7 mouse cellular contexts compared by ENCODE assay signal in the genomic region with DNA sequence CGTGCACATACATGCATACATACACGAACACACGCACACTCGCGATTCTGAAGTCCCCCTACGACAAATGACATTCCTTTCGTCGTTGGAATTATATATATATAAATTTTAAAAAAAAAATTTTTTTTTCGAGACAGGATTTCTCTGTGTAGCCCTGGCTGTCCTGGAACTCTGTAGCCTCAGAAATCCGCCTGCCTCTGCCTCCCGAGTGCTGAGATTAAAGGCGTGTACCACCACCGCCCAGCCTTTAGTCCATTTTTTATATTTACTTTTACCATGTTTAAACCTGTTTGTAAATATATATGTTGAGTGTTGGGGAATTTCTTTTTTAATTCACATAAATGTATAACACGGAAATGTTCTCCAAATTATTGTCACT. TPM values are rescaled to one million over a fixed set of nuclear protein-coding genes. Genes with fewer than 3 reads are reported as not detected.
A peak's percentile ranks its signal among the peaks of the same experiment; 100 is the strongest.
DNase-seq lines count a peak whose midpoint lies in the region; ATAC-seq and TF ChIP-seq lines count a peak whose summit lies in the region.

No protein-coding gene starts in this region.

- H3K9ac ChIP-seq in lung, embryonic 14.5 days, result peak overlapping the region; percentile 85
- H3K9ac ChIP-seq in limb, embryonic 11.5 days (ENCODE audit: low read length), result peak overlapping the region; percentile 55; the same call in 1 of the 2 replicates

- peaks cover 17% of the 10 kb centered on the region for H3K36me3 ChIP-seq in lung, embryonic 14.5 days (ENCODE audit: insufficient read depth)
- H3K36me3 ChIP-seq in limb, embryonic 11.5 days (ENCODE audit: control insufficient read depth, insufficient read depth, low read length), result peaks cover 2% of the 10 kb centered on the region; the same call in 1 of the 2 replicates

- no peak; the same call in 1 of the 2 replicates for ATAC-seq in lung, embryonic 14.5 days (ENCODE audit: insufficient read depth)
- ATAC-seq in limb, embryonic 11.5 days (ENCODE audit: insufficient number of reproducible peaks, low FRiP score, low TSS enrichment, low read depth), result peak; percentile 32; the same call in 1 of the 2 replicates

- H3K4me2 ChIP-seq in lung, embryonic 14.5 days, result peak overlapping the region; percentile 87
- H3K4me2 ChIP-seq in limb, embryonic 11.5 days (ENCODE audit: low read depth, severe bottlenecking), result peak overlapping the region; percentile 73

- 16% methylated on average over 14 of the region's 14 CpGs for WGBS in lung, embryonic 14.5 days
- 20% methylated on average over 14 of the region's 14 CpGs for WGBS in limb, embryonic 11.5 days
- WGBS in olfactory bulb, adult 2 months, result 14% methylated on average over 14 of the region's 14 CpGs

- no peak for TF ChIP-seq CTCF in lung, embryonic 14.5 days (IDR thresholded peaks at IDR 0.05; ENCODE audit: low read depth)
- TF ChIP-seq CTCF in embryonic fibroblast, embryonic 13.5 days (IDR thresholded peaks at IDR 0.05; ENCODE audit: borderline replicate concordance, insufficient read depth, low read length), result no peak
- TF ChIP-seq CTCF in olfactory bulb, adult 2 months (IDR thresholded peaks at IDR 0.05; ENCODE audit: insufficient read depth, low read depth, low read length), result no peak

- no peak overlapping the region for H3K27ac ChIP-seq in lung, embryonic 14.5 days (ENCODE audit: low read depth)
- no peak overlapping the region for H3K27ac ChIP-seq in embryonic fibroblast, embryonic 13.5 days (ENCODE audit: insufficient read depth, low read length)
- no peak overlapping the region for H3K27ac ChIP-seq in limb, embryonic 11.5 days (replicated peaks; ENCODE audit: low read depth, low read length)
- H3K27ac ChIP-seq in olfactory bulb, adult 2 months (ENCODE audit: insufficient read depth, low read depth, low read length), result no peak overlapping the region

- H3K9me3 ChIP-seq in lung, embryonic 14.5 days (ENCODE audit: low read depth, low read length), result no peaks in the 10 kb centered on the region
- no peaks in the 10 kb centered on the region for H3K9me3 ChIP-seq in limb, embryonic 11.5 days (ENCODE audit: control insufficient read depth, low read length)

- no peak for DNase-seq in lung, embryonic 14.5 days
- DNase-seq in lung, postnatal 36 days, result no peak
- no peak for DNase-seq in limb, embryonic 11.5 days (ENCODE audit: low spot score)
- no peak for DNase-seq in frontal cortex, postnatal 14 days (ENCODE audit: low spot score in 2 of 2)
- no peak for DNase-seq in c-Kit-positive CD71-positive TER-119-positive erythroid progenitor cells, embryonic 14.5 days (ENCODE audit: low spot score)

- no peak for TF ChIP-seq POLR2A in embryonic fibroblast, embryonic 13.5 days (IDR thresholded peaks at IDR 0.05; ENCODE audit: low read depth, low read length)
- no peak for TF ChIP-seq POLR2A in olfactory bulb, adult 2 months (IDR thresholded peaks at IDR 0.05; ENCODE audit: insufficient read depth, low read depth, low read length)

- H3K4me3 ChIP-seq in lung, embryonic 14.5 days (ENCODE audit: low read depth, low read length), result peak overlapping the region; percentile 92
- peak overlapping the region; percentile 52 for H3K4me3 ChIP-seq in embryonic fibroblast, embryonic 13.5 days (ENCODE audit: insufficient read depth, low read length)
- H3K4me3 ChIP-seq in limb, embryonic 11.5 days (ENCODE audit: low read depth, low read length), result peak overlapping the region; percentile 77
- peak overlapping the region; percentile 98 for H3K4me3 ChIP-seq in olfactory bulb, adult 2 months (ENCODE audit: insufficient read depth, low read depth, low read length)

- H3K4me1 ChIP-seq in lung, embryonic 14.5 days (ENCODE audit: insufficient read depth), result no peaks in the 10 kb centered on the region
- H3K4me1 ChIP-seq in embryonic fibroblast, embryonic 13.5 days (ENCODE audit: control insufficient read depth, insufficient read depth, low read length), result no peaks in the 10 kb centered on the region
- peaks cover 4% of the 10 kb centered on the region; the same call in 1 of the 2 replicates for H3K4me1 ChIP-seq in limb, embryonic 11.5 days (ENCODE audit: control insufficient read depth, insufficient read depth, low read length)
- H3K4me1 ChIP-seq in olfactory bulb, adult 2 months (ENCODE audit: control insufficient read depth, insufficient read depth, low read length), result no peaks in the 10 kb centered on the region

- no peaks in the 10 kb centered on the region for H3K27me3 ChIP-seq in lung, embryonic 14.5 days (ENCODE audit: insufficient read depth, low read length)
- no peaks in the 10 kb centered on the region for H3K27me3 ChIP-seq in limb, embryonic 11.5 days (ENCODE audit: control insufficient read depth, insufficient read depth, low read length)

RNA-seq across cellular contexts. Expression of gene Atf6, which starts 1.3 kb away (rescaled TPM):
- 9.9 and 11.2 TPM in 2 replicates for polyA plus RNA-seq in lung, embryonic 14.5 days (2014; fragmentation: Nextera tagmentation; extraction: Ambion mirVana)
- 26.8 and 29.2 TPM in 2 replicates for polyA plus RNA-seq in embryonic fibroblast, embryonic 13.5 days (2011; ENCODE audit: insufficient read length, low read depth, missing spikeins)
- polyA plus RNA-seq in limb, embryonic 11.5 days (2014; fragmentation: Nextera tagmentation; extraction: Ambion mirVana), result 7.6 and 8.1 TPM in 2 replicates
- not detected in 2 replicates for polyA plus RNA-seq in olfactory bulb, adult 2 months (2012; ENCODE audit: insufficient read depth, insufficient read length, low replicate concordance, missing spikeins)

RNA-seq across cellular contexts. Expression of gene Gm26620, which starts 16.0 kb away (rescaled TPM):
- polyA plus RNA-seq in lung, embryonic 14.5 days (2014; fragmentation: Nextera tagmentation; extraction: Ambion mirVana), result 0.66 TPM in 1 of 2 replicates, not detected in the other
- not detected in 2 replicates for polyA plus RNA-seq in embryonic fibroblast, embryonic 13.5 days (2011; ENCODE audit: insufficient read length, low read depth, missing spikeins)
- 0.72 TPM in 1 of 2 replicates, not detected in the other for polyA plus RNA-seq in limb, embryonic 11.5 days (2014; fragmentation: Nextera tagmentation; extraction: Ambion mirVana)
- polyA plus RNA-seq in olfactory bulb, adult 2 months (2012; ENCODE audit: insufficient read depth, insufficient read length, low replicate concordance, missing spikeins), result not detected in 2 replicates

RNA-seq across cellular contexts. Expression of gene Dusp12, which starts 16.4 kb away (rescaled TPM):
- polyA plus RNA-seq in lung, embryonic 14.5 days (2014; fragmentation: Nextera tagmentation; extraction: Ambion mirVana), result 36.7 and 39.9 TPM in 2 replicates
- polyA plus RNA-seq in embryonic fibroblast, embryonic 13.5 days (2011; ENCODE audit: insufficient read length, low read depth, missing spikeins), result 20.0 and 28.4 TPM in 2 replicates
- 40.8 and 44.9 TPM in 2 replicates for polyA plus RNA-seq in limb, embryonic 11.5 days (2014; fragmentation: Nextera tagmentation; extraction: Ambion mirVana)
- not detected in 2 replicates for polyA plus RNA-seq in olfactory bulb, adult 2 months (2012; ENCODE audit: insufficient read depth, insufficient read length, low replicate concordance, missing spikeins)

RNA-seq across cellular contexts. Expression of gene Fcrlb, which starts 43.8 kb away (rescaled TPM):
- not detected in 2 replicates for polyA plus RNA-seq in lung, embryonic 14.5 days (2014; fragmentation: Nextera tagmentation; extraction: Ambion mirVana)
- not detected in 2 replicates for polyA plus RNA-seq in embryonic fibroblast, embryonic 13.5 days (2011; ENCODE audit: insufficient read length, low read depth, missing spikeins)
- not detected in 2 replicates for polyA plus RNA-seq in limb, embryonic 11.5 days (2014; fragmentation: Nextera tagmentation; extraction: Ambion mirVana)
- not detected in 2 replicates for polyA plus RNA-seq in olfactory bulb, adult 2 months (2012; ENCODE audit: insufficient read depth, insufficient read length, low replicate concordance, missing spikeins)

RNA-seq across cellular contexts. Expression of gene Fcrla, which starts 58.5 kb away (rescaled TPM):
- polyA plus RNA-seq in lung, embryonic 14.5 days (2014; fragmentation: Nextera tagmentation; extraction: Ambion mirVana), result not detected in 2 replicates
- polyA plus RNA-seq in embryonic fibroblast, embryonic 13.5 days (2011; ENCODE audit: insufficient read length, low read depth, missing spikeins), result not detected in 2 replicates
- polyA plus RNA-seq in limb, embryonic 11.5 days (2014; fragmentation: Nextera tagmentation; extraction: Ambion mirVana), result not detected in 2 replicates
- not detected in 2 replicates for polyA plus RNA-seq in olfactory bulb, adult 2 months (2012; ENCODE audit: insufficient read depth, insufficient read length, low replicate concordance, missing spikeins)

Comparison
In these comparisons a context has a peak if more than half of its experiments do, and no peak if none do; other contexts are left out.
1. RNA of gene Dusp12, which starts 16.4 kb away (polyA plus RNA-seq): 40.8 to 44.9 TPM in limb, embryonic 11.5 days, 36.7 to 39.9 TPM in lung, embryonic 14.5 days and 20.0 to 28.4 TPM in embryonic fibroblast, embryonic 13.5 days; not detected in olfactory bulb, adult 2 months; every median in the first group is over 10 times any median in the second.
2. Peak in every context shown above with its lines, with median percentiles within 50 percentile points of each other: H3K4me3 ChIP-seq.